Mouse (Mus musculus): ENCODE measurements around the gene Mkrn1.
A peak's percentile ranks its signal among the peaks of the same experiment; 100 is the strongest.
"Not testable (repeated sequence)": the region's sequence is repeated elsewhere in the genome, so short reads cannot be mapped to it uniquely, and the experiment has no call there.

The Mkrn1 gene

GRCm38 (mm10) chr6:39379749-39380148, 40.5 kb downstream of the Mkrn1 start:
- no peak for DNase-seq (ENCODE audit: low read depth, low spot score)

- DNase-seq (ENCODE audit: low read depth, low spot score) = no peak
Measured at GRCm38 (mm10) chr6:39379224-39379623, 41.0 kb downstream of the Mkrn1 start.

- DNase-seq (ENCODE audit: low read depth, low spot score) = not testable (repeated sequence)
Measured at GRCm38 (mm10) chr6:39378161-39378835, 42.0 kb downstream of the Mkrn1 start.

GRCm38 (mm10) chr6:39377311-39377827, 42.9 kb downstream of the Mkrn1 start, which contains the start of gene Slc37a3:
TSS of gene Slc37a3 (minus strand) at chr6:39377675.
- DNase-seq (ENCODE audit: low read depth, low spot score) = peak; percentile 75

GRCm38 (mm10) chr6:39376775-39377174, 43.5 kb downstream of the Mkrn1 start:
- no peak for DNase-seq (ENCODE audit: low read depth, low spot score)

GRCm38 (mm10) chr6:39373301-39373955, 46.8 kb downstream of the Mkrn1 start:
- no peak for DNase-seq (ENCODE audit: low read depth, low spot score)

- DNase-seq (ENCODE audit: low read depth, low spot score) = no peak
Measured at GRCm38 (mm10) chr6:39372727-39373126, 47.5 kb downstream of the Mkrn1 start.

- no peak for DNase-seq (ENCODE audit: low read depth, low spot score)
Measured at GRCm38 (mm10) chr6:39372042-39372441, 48.2 kb downstream of the Mkrn1 start.

- DNase-seq (ENCODE audit: low read depth, low spot score) = no peak
Measured at GRCm38 (mm10) chr6:39369631-39370030, 50.6 kb downstream of the Mkrn1 start.

- no peak for DNase-seq (ENCODE audit: low read depth, low spot score)
Measured at GRCm38 (mm10) chr6:39362684-39363083, 57.6 kb downstream of the Mkrn1 start.

- DNase-seq (ENCODE audit: low read depth, low spot score) = not testable (repeated sequence)
Measured at GRCm38 (mm10) chr6:39359207-39359606, 61.1 kb downstream of the Mkrn1 start.

GRCm38 (mm10) chr6:39348946-39349345, 71.3 kb downstream of the Mkrn1 start:
- no peak for DNase-seq (ENCODE audit: low read depth, low spot score)

- DNase-seq (ENCODE audit: low read depth, low spot score) = no peak
Measured at GRCm38 (mm10) chr6:39347880-39348814, 72.1 kb downstream of the Mkrn1 start.

Measured in WW6 (cell line).